Mouse (Mus musculus): ENCODE results near the gene Slc10a7.

DNA sequence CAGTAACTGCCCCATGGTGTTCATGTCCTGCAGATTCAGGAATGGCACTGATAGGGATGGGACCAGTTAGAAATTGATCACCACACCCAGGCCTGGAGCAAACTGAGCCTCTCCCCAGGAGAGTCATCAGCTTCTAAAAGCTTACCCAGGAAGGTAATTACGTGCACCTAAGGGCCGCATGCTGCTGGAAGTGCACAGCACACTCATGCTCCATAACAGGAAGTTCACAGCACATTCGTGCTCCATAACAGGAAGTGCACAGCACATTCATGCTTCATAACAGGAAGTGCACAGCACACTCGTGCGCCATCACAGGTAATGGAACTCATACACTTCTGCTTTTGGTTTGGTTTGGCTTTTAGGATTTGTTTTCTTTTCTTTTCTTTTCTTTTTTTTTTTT lies 114.8 kb downstream of the Slc10a7 start:
- TF ChIP-seq CTCF (IDR thresholded peaks at IDR 0.05; ENCODE audit: low read depth, low read length) (no peak), POLR2A (IDR thresholded peaks at IDR 0.05; ENCODE audit: borderline replicate concordance, low read depth, low read length) (no peak)
